Mouse (Mus musculus): ENCODE measurements at regions not wholly inside any gene's neighbourhood (a gene's known extent, or its start where the extent isn't known, plus 50 kb on each side); places are given as distances from the start of the nearest gene placed in this dataset.
"Not testable (repeated sequence)": the region's sequence is repeated elsewhere in the genome, so short reads cannot be mapped to it uniquely, and the experiment has no call there.

- intact Hi-C loops (cut with DNase I): no loop called here
Measured at GRCm38 (mm10) chr4:67378632-67379031, 551.2 kb downstream of the Tlr4 start.

GRCm38 (mm10) chr4:67387834-67388233, 560.5 kb downstream of the Tlr4 start:
- DNase-seq (ENCODE audit: extremely low spot score in 1 of 2, low spot score in 2 of 2): no peak
- intact Hi-C loops (cut with DNase I): no loop called here

More at GRCm38 (mm10) chr4:67378632-67379031, 551.2 kb downstream of the Tlr4 start:
- DNase-seq (ENCODE audit: extremely low spot score in 1 of 2, low spot score in 2 of 2): no peak

- intact Hi-C loops (cut with DNase I): no loop called here
- DNase-seq (ENCODE audit: extremely low spot score in 1 of 2, low spot score in 2 of 2): peak in 1 of 2 experiments; percentile 12
Measured at GRCm38 (mm10) chr4:67402977-67403376, 575.6 kb downstream of the Tlr4 start.

GRCm38 (mm10) chr4:67424064-67424463, 596.7 kb downstream of the Tlr4 start:
- no peak for DNase-seq (ENCODE audit: extremely low spot score in 1 of 2, low spot score in 2 of 2)
- intact Hi-C loops (cut with DNase I): no loop called here

- no peak for DNase-seq (ENCODE audit: extremely low spot score in 1 of 2, low spot score in 2 of 2)
- intact Hi-C loops (cut with DNase I): no loop called here
Measured at GRCm38 (mm10) chr4:67425712-67426111, 598.3 kb downstream of the Tlr4 start.

GRCm38 (mm10) chr4:67447835-67448234, 620.5 kb downstream of the Tlr4 start:
- intact Hi-C loops (cut with DNase I): no loop called here
- no peak for DNase-seq (ENCODE audit: extremely low spot score in 1 of 2, low spot score in 2 of 2)

- DNase-seq (ENCODE audit: extremely low spot score in 1 of 2, low spot score in 2 of 2); intact Hi-C loops (cut with DNase I): not testable (repeated sequence)
Measured at GRCm38 (mm10) chr4:67459871-67460270, 632.5 kb downstream of the Tlr4 start.

- no peak for DNase-seq (ENCODE audit: extremely low spot score in 1 of 2, low spot score in 2 of 2)
- intact Hi-C loops (cut with DNase I): loop anchor here (10.0 kb wide), 1 partner anchor 1482 kb away; the partner anchor contains the start of gene Brinp1
Measured at GRCm38 (mm10) chr4:67473034-67473433, 645.6 kb downstream of the Tlr4 start.

GRCm38 (mm10) chr4:67477264-67477845, 650.0 kb downstream of the Tlr4 start:
- intact Hi-C loops (cut with DNase I): loop anchor here (10.0 kb wide), 1 partner anchor 1477 kb away; the partner anchor contains the start of gene Brinp1
- peak; percentile 22 to 66 for DNase-seq (ENCODE audit: extremely low spot score in 1 of 2, low spot score in 2 of 2)

- DNase-seq (ENCODE audit: extremely low spot score in 1 of 2, low spot score in 2 of 2): no peak
- intact Hi-C loops (cut with DNase I): loop anchor here (10.0 kb wide), 1 partner anchor 1477 kb away; the partner anchor contains the start of gene Brinp1
Measured at GRCm38 (mm10) chr4:67478081-67478480, 650.7 kb downstream of the Tlr4 start.

GRCm38 (mm10) chr4:67522235-67522634, 694.9 kb downstream of the Tlr4 start:
- intact Hi-C loops (cut with DNase I): no loop called here

GRCm38 (mm10) chr4:67523158-67523557, 695.8 kb downstream of the Tlr4 start:
- DNase-seq (ENCODE audit: extremely low spot score in 1 of 2, low spot score in 2 of 2): no peak
- intact Hi-C loops (cut with DNase I): no loop called here

More at GRCm38 (mm10) chr4:67522235-67522634, 694.9 kb downstream of the Tlr4 start:
- no peak for DNase-seq (ENCODE audit: extremely low spot score in 1 of 2, low spot score in 2 of 2)

- DNase-seq (ENCODE audit: extremely low spot score in 1 of 2, low spot score in 2 of 2): no peak
- intact Hi-C loops (cut with DNase I): no loop called here
Measured at GRCm38 (mm10) chr4:67529586-67529985, 702.2 kb downstream of the Tlr4 start.

GRCm38 (mm10) chr4:67539466-67539865, 712.1 kb downstream of the Tlr4 start:
- intact Hi-C loops (cut with DNase I): no loop called here
- no peak for DNase-seq (ENCODE audit: extremely low spot score in 1 of 2, low spot score in 2 of 2)

GRCm38 (mm10) chr4:67546013-67546412, 718.6 kb downstream of the Tlr4 start:
- DNase-seq (ENCODE audit: extremely low spot score in 1 of 2, low spot score in 2 of 2): no peak
- intact Hi-C loops (cut with DNase I): no loop called here

- intact Hi-C loops (cut with DNase I): no loop called here
- DNase-seq (ENCODE audit: extremely low spot score in 1 of 2, low spot score in 2 of 2): no peak
Measured at GRCm38 (mm10) chr4:67547957-67548356, 720.6 kb downstream of the Tlr4 start.

- no peak for DNase-seq (ENCODE audit: extremely low spot score in 1 of 2, low spot score in 2 of 2)
- intact Hi-C loops (cut with DNase I): no loop called here
Measured at GRCm38 (mm10) chr4:67553511-67553910, 726.1 kb downstream of the Tlr4 start.

- intact Hi-C loops (cut with DNase I): no loop called here
- no peak for DNase-seq (ENCODE audit: extremely low spot score in 1 of 2, low spot score in 2 of 2)
Measured at GRCm38 (mm10) chr4:67574816-67575215, 747.4 kb downstream of the Tlr4 start.

- intact Hi-C loops (cut with DNase I): no loop called here
- no peak for DNase-seq (ENCODE audit: extremely low spot score in 1 of 2, low spot score in 2 of 2)
Measured at GRCm38 (mm10) chr4:67589501-67589900, 762.1 kb downstream of the Tlr4 start.

- peak in 1 of 2 experiments; percentile 8 for DNase-seq (ENCODE audit: extremely low spot score in 1 of 2, low spot score in 2 of 2)
- intact Hi-C loops (cut with DNase I): no loop called here
Measured at GRCm38 (mm10) chr4:67589976-67590727, 762.8 kb downstream of the Tlr4 start.

All from left cerebral cortex, postnatal 10 days (tissue).